Mouse (Mus musculus) MEL (cell line): ENCODE data around the gene Abcb9. TPM values are rescaled to one million over a fixed set of nuclear protein-coding genes. Genes with fewer than 3 reads are reported as not detected.
A peak's percentile ranks its signal among the peaks of the same experiment; 100 is the strongest.

ENCODE experiments used
- DNase-seq: peaks from one replicate; pipeline ENCODE4 v3.0.0; 2011; ENCODE audit warnings: low read depth, low spot score
- H3K27ac ChIP-seq: 2 replicates; pipeline ENCODE4 v1.5.1; 2012; ENCODE audit warnings: low read depth, mild to moderate bottlenecking, control low read depth, low read length, moderate library complexity; ENCODE audit not compliant: control insufficient read depth
- H3K27me3 ChIP-seq, 2 experiments: fragments of 150-350 bp in 1 of 2; sonication (generic) in 1 of 2; 2 replicates each; pipeline ENCODE4 v1.6.1; 2012; ENCODE audit warnings: low read length in 2 of 2, mild to moderate bottlenecking in 2 of 2, improper control_type of control experiment in 1 of 2, moderate library complexity in 1 of 2; ENCODE audit not compliant: insufficient read depth in 2 of 2, control insufficient read depth in 1 of 2
- H3K36me3 ChIP-seq, 2 experiments: 2 replicates each; pipeline ENCODE4 v1.6.1; 2012 to 2014; ENCODE audit warnings: low read length in 2 of 2, improper control_type of control experiment in 1 of 2, inconsistent platforms in 1 of 2, mild to moderate bottlenecking in 1 of 2; ENCODE audit not compliant: insufficient read depth in 2 of 2, control insufficient read depth in 1 of 2
- H3K4me1 ChIP-seq, 2 experiments: fragments of 150-350 bp in 1 of 2; sonication (generic) in 1 of 2; 2 replicates each; pipeline ENCODE4 v1.6.1; 2012; ENCODE audit warnings: low read length in 2 of 2, improper control_type of control experiment in 1 of 2, mild to moderate bottlenecking in 1 of 2; ENCODE audit not compliant: insufficient read depth in 2 of 2, control insufficient read depth in 1 of 2
- H3K4me3 ChIP-seq, 2 experiments: fragments of 150-350 bp in 1 of 2; sonication (generic) in 1 of 2; 2 replicates each; pipeline ENCODE4 v1.5.1; 2012; ENCODE audit warnings: low read depth in 2 of 2, low read length in 2 of 2, mild to moderate bottlenecking in 2 of 2, moderate library complexity in 2 of 2, control low read depth in 1 of 2, improper control_type of control experiment in 1 of 2; ENCODE audit not compliant: control insufficient read depth in 1 of 2, insufficient read depth in 1 of 2
- H3K79me2 ChIP-seq: 2 replicates; pipeline ENCODE4 v1.6.1; 2012; ENCODE audit warnings: mild to moderate bottlenecking, low read length, moderate library complexity; ENCODE audit not compliant: control insufficient read depth, poor library complexity, insufficient read depth
- H3K9ac ChIP-seq: 2 replicates; pipeline ENCODE4 v1.6.1; 2012; ENCODE audit warnings: low read depth, mild to moderate bottlenecking, control low read depth, low read length, moderate library complexity; ENCODE audit not compliant: control insufficient read depth, poor library complexity, severe bottlenecking
- H3K9me3 ChIP-seq: fragments of 150-350 bp; sonication (generic); replicated peaks from 2 replicates; pipeline ENCODE4 v1.6.1; 2012; ENCODE audit warnings: mild to moderate bottlenecking, low read length, improper control_type of control experiment, moderate library complexity; ENCODE audit not compliant: insufficient read depth
- CHD2 ChIP-seq: IDR thresholded peaks from 2 replicates; pipeline ENCODE4 v1.6.1; 2011; ENCODE audit warnings: low read length, improper control_type of control experiment
- E2F4 ChIP-seq: IDR thresholded peaks from 2 replicates; pipeline ENCODE4 v1.6.1; 2011; ENCODE audit warnings: low read depth, low read length, improper control_type of control experiment, borderline replicate concordance
- ELF1 ChIP-seq: IDR thresholded peaks from 2 replicates; pipeline ENCODE4 v1.6.1; 2014; ENCODE audit warnings: low read depth, mild to moderate bottlenecking, inconsistent platforms, low read length, improper control_type of control experiment, moderate library complexity
- EP300 ChIP-seq, 2 experiments: IDR thresholded peaks; 2 replicates each; pipeline ENCODE4 v1.6.1; 2011; ENCODE audit warnings: improper control_type of control experiment in 2 of 2, low read length in 2 of 2, low read depth in 1 of 2, mild to moderate bottlenecking in 1 of 2
- ETS1 ChIP-seq: IDR thresholded peaks from 2 replicates; pipeline ENCODE4 v1.6.1; 2012; ENCODE audit warnings: low read depth, mild to moderate bottlenecking, inconsistent platforms, low read length, improper control_type of control experiment, moderate library complexity
- GABPA ChIP-seq: IDR thresholded peaks from 2 replicates; pipeline ENCODE4 v1.6.1; 2012; ENCODE audit warnings: low read depth, mild to moderate bottlenecking, inconsistent platforms, low read length, improper control_type of control experiment, moderate library complexity
- HCFC1 ChIP-seq: IDR thresholded peaks from 2 replicates; pipeline ENCODE4 v1.6.1; 2012; ENCODE audit warnings: low read depth, mild to moderate bottlenecking, inconsistent platforms, low read length, improper control_type of control experiment, moderate library complexity
- KAT2A ChIP-seq: conservative IDR thresholded peaks from 2 replicates; pipeline ENCODE4 v1.6.1; 2012; ENCODE audit warnings: low read depth, low read length, improper control_type of control experiment, inconsistent platforms
- MAX ChIP-seq: IDR thresholded peaks from 2 replicates; pipeline ENCODE4 v1.6.1; 2011; ENCODE audit warnings: low read length, improper control_type of control experiment
- MAZ ChIP-seq: IDR thresholded peaks from 2 replicates; pipeline ENCODE4 v1.6.1; 2012; ENCODE audit warnings: low read depth, mild to moderate bottlenecking, inconsistent platforms, low read length, improper control_type of control experiment
- MXI1 ChIP-seq: IDR thresholded peaks from 2 replicates; pipeline ENCODE4 v1.6.1; 2011; ENCODE audit warnings: mild to moderate bottlenecking, low read depth, low read length, improper control_type of control experiment
- MYB ChIP-seq: IDR thresholded peaks from 2 replicates; pipeline ENCODE4 v1.6.1; 2011; ENCODE audit warnings: mild to moderate bottlenecking, low read depth, low read length, improper control_type of control experiment
- NELFE ChIP-seq: IDR thresholded peaks from 2 replicates; pipeline ENCODE4 v1.6.1; 2011; ENCODE audit warnings: low read depth, low read length, improper control_type of control experiment
- NRF1 ChIP-seq: IDR thresholded peaks from 2 replicates; pipeline ENCODE4 v1.6.1; 2014; ENCODE audit warnings: low read depth, mild to moderate bottlenecking, inconsistent platforms, low read length, improper control_type of control experiment, moderate library complexity; ENCODE audit not compliant: poor library complexity, insufficient read depth, severe bottlenecking
- POLR2A ChIP-seq, 2 experiments: IDR thresholded peaks; 2 replicates each; pipeline ENCODE4 v1.6.1; 2011 to 2012; ENCODE audit warnings: low read length in 2 of 2, mild to moderate bottlenecking in 2 of 2, control low read depth in 1 of 2, improper control_type of control experiment in 1 of 2, low read depth in 1 of 2, moderate library complexity in 1 of 2; ENCODE audit not compliant: control insufficient read depth in 1 of 2, insufficient read depth in 1 of 2, poor library complexity in 1 of 2
- POLR2AphosphoS2 ChIP-seq: IDR thresholded peaks from 2 replicates; pipeline ENCODE4 v1.6.1; 2011; ENCODE audit warnings: low read length, improper control_type of control experiment
- POLR2AphosphoS5 ChIP-seq: IDR thresholded peaks from 2 replicates; pipeline ENCODE4 v1.6.1; 2012; ENCODE audit warnings: low read depth, borderline replicate concordance, mild to moderate bottlenecking, inconsistent platforms, low read length, moderate library complexity, mixed read lengths
- RCOR1 ChIP-seq: IDR thresholded peaks from 2 replicates; pipeline ENCODE4 v1.6.1; 2012; ENCODE audit warnings: low read depth, mild to moderate bottlenecking, inconsistent platforms, low read length, improper control_type of control experiment
- SIN3A ChIP-seq: IDR thresholded peaks from 2 replicates; pipeline ENCODE4 v1.6.1; 2012; ENCODE audit warnings: low read length, improper control_type of control experiment, inconsistent platforms
- SMC3 ChIP-seq: IDR thresholded peaks from 2 replicates; pipeline ENCODE4 v1.6.1; 2011; ENCODE audit warnings: low read depth, low read length, improper control_type of control experiment
- TAL1 ChIP-seq: IDR thresholded peaks from 2 replicates; pipeline ENCODE4 v1.6.1; 2012; ENCODE audit warnings: mild to moderate bottlenecking, inconsistent platforms, low read length, moderate library complexity, mixed read lengths
- TBP ChIP-seq: IDR thresholded peaks from 2 replicates; pipeline ENCODE4 v1.8.0; 2011; ENCODE audit warnings: low read depth, low read length, improper control_type of control experiment
- TCF12 ChIP-seq: IDR thresholded peaks from 2 replicates; pipeline ENCODE4 v1.6.1; 2014; ENCODE audit warnings: low read depth, mild to moderate bottlenecking, inconsistent platforms, low read length, improper control_type of control experiment, moderate library complexity
- USF1 ChIP-seq: IDR thresholded peaks from 2 replicates; pipeline ENCODE4 v1.6.1; 2014; ENCODE audit warnings: low read depth, mild to moderate bottlenecking, inconsistent platforms, low read length, improper control_type of control experiment, moderate library complexity
- USF2 ChIP-seq, 2 experiments: IDR thresholded peaks; 2 replicates each; pipeline ENCODE4 v1.6.1; 2011 to 2012; ENCODE audit warnings: improper control_type of control experiment in 2 of 2, low read length in 2 of 2, borderline replicate concordance in 1 of 2, inconsistent platforms in 1 of 2, low read depth in 1 of 2, mild to moderate bottlenecking in 1 of 2; ENCODE audit not compliant: insufficient read depth in 1 of 2
- ZC3H11A ChIP-seq: IDR thresholded peaks from 2 replicates; pipeline ENCODE4 v1.6.1; 2012; ENCODE audit warnings: low read depth, mild to moderate bottlenecking, inconsistent platforms, low read length, improper control_type of control experiment
- ZKSCAN1 ChIP-seq: IDR thresholded peaks from 2 replicates; pipeline ENCODE4 v1.6.1; 2012; ENCODE audit warnings: low read depth, mild to moderate bottlenecking, inconsistent platforms, low read length, improper control_type of control experiment, moderate library complexity
- ZMIZ1 ChIP-seq: IDR thresholded peaks from 2 replicates; pipeline ENCODE4 v1.6.1; 2012; ENCODE audit warnings: low read depth, mild to moderate bottlenecking, inconsistent platforms, low read length, improper control_type of control experiment, moderate library complexity
- polyA plus RNA-seq, 2 experiments: library from polyadenylated mRNA; stranded (reverse) in 1 of 2; unstranded in 1 of 2; fragments of >175 nt in 1 of 2; fragments of >200 nt in 1 of 2; gene quantifications; 2 replicates each; pipeline versions ENCODE4 v1.2.1 to v1.2.4; 2012; ENCODE audit warnings: low replicate concordance in 2 of 2, low read depth in 1 of 2; ENCODE audit not compliant: insufficient read length in 2 of 2, insufficient read depth in 1 of 2, missing spikeins in 1 of 2
- total RNA-seq: library from RNA; depleted of rRNA; stranded (reverse); fragments of 300-350 nt; gene quantifications from 2 replicates; pipeline ENCODE4 v1.2.3, GENCODE M21; 2012

Gene Abcb9
- total and polyA plus RNA-seq, 3 experiments = 2.4 to 8.1 TPM; not detected in 1

- no peak overlapping the region for H3K4me3 ChIP-seq
- no peaks in the 10 kb centered on the region for H3K27me3 ChIP-seq
- peaks cover 0 to 15% of the 10 kb centered on the region in 2 experiments; a peak in 3 of 4 replicates for H3K4me1 ChIP-seq
- H3K27ac ChIP-seq = no peak overlapping the region
- H3K9ac ChIP-seq = no peak overlapping the region
- H3K36me3 ChIP-seq = peaks cover 2 to 4% of the 10 kb centered on the region in 2 experiments; a peak in 1 of 4 replicates
- H3K9me3 ChIP-seq = no peaks in the 10 kb centered on the region
- TF ChIP-seq ZC3H11A (no peak), ZKSCAN1 (no peak), SIN3A (no peak), SMC3 (no peak), POLR2A (IDR thresholded peaks at IDR 0.05; ENCODE audit: control insufficient read depth in 1 of 2, insufficient read depth in 1 of 2, low read depth in 1 of 2, low read length in 2 of 2, poor library complexity in 1 of 2) (no peak; a peak in 1 of 4 replicates), GABPA (no peak), POLR2AphosphoS5 (no peak), TAL1 (no peak), EP300 (IDR thresholded peaks at IDR 0.05; ENCODE audit: low read depth in 1 of 2, low read length in 2 of 2) (no peak), TBP (no peak), USF1 (no peak), HCFC1 (no peak), RCOR1 (no peak), ZMIZ1 (no peak)
- no peak for DNase-seq
- H3K79me2 ChIP-seq = peaks cover 18% of the 10 kb centered on the region
These were observed 23.6 kb upstream of the Abcb9 start for GRCm38 (mm10) chr5:124119204-124119603.

GRCm38 (mm10) chr5:124115990-124116845 lies 20.6 kb upstream of the Abcb9 start, which contains the start of gene Arl6ip4:
Arl6ip4 (plus strand) TSS chr5:124116089.
- Histone ChIP-seq H3K27ac (peak within 1 kb of the TSS; percentile 62), H3K9ac (peak within 1 kb of the TSS; percentile 96), H3K27me3 (no peaks in the 10 kb centered on the region), H3K36me3 (peaks cover 2 to 4% of the 10 kb centered on the region in 2 experiments; a peak in 1 of 4 replicates), H3K79me2 (peaks cover 42% of the 10 kb centered on the region), H3K9me3 (no peaks in the 10 kb centered on the region), H3K4me1 (peaks cover 0 to 15% of the 10 kb centered on the region in 2 experiments; a peak in 3 of 4 replicates), H3K4me3 (peak within 1 kb of the TSS; percentile 85 to 92)
- DNase-seq = peak; percentile 87
- peak; percentile 58 to 84 for TF ChIP-seq POLR2A (IDR thresholded peaks at IDR 0.05; ENCODE audit: control insufficient read depth in 1 of 2, insufficient read depth in 1 of 2, low read depth in 1 of 2, low read length in 2 of 2, poor library complexity in 1 of 2)
- no peak for TF ChIP-seq CHD2
- peak; percentile 86 for TF ChIP-seq ELF1
- TF ChIP-seq HCFC1 = peak; percentile 94
- TF ChIP-seq SIN3A = peak; percentile 87
- TF ChIP-seq E2F4 = 0 out of 2 replicates have a peak, but pooled peaks have one; percentile 51
- TF ChIP-seq TBP = peak; percentile 83
- peak; percentile 62 for TF ChIP-seq TCF12
- peak; percentile 73; the same call in 1 of the 2 replicates for TF ChIP-seq ZMIZ1
- no peak for TF ChIP-seq USF2 (IDR thresholded peaks at IDR 0.05; ENCODE audit: borderline replicate concordance in 1 of 2, insufficient read depth in 1 of 2, low read depth in 1 of 2, low read length in 2 of 2)
- TF ChIP-seq TAL1 = no peak
- TF ChIP-seq MYB = no peak
- TF ChIP-seq MAZ = peak; percentile 91
- peak; percentile 74 for TF ChIP-seq NELFE
- TF ChIP-seq NRF1 = peak; percentile 46; the same call in 1 of the 2 replicates
- TF ChIP-seq MAX = no peak
- peak; percentile 97 for TF ChIP-seq POLR2AphosphoS2
- peak; percentile 67; the same call in 1 of the 2 replicates for TF ChIP-seq KAT2A
- peak; percentile 84 for TF ChIP-seq MXI1
- TF ChIP-seq ETS1 = 0 out of 2 replicates have a peak, but pooled peaks have one; percentile 19
